ENCODE assay signal across 28 mouse cellular contexts in the genomic region with DNA sequence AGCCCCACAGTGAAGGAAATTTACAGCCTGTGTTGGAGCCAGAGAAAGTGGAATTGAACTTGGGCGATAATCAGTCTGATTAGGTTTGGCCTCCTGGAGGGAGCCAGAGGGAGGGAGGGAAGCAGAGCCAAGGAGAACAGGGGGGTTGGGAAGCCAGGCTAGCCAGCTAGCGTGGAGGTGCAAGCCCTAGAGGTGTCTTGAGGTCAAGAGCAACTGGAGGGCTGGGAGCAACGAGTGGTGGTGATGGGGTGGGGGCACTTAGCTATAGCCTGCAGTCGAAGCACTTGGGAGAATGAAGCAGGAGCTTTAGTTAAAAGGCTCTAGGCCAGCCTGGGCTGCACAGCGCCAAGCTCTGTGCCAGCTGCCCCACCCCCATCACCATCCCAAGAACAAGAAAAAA. TPM values are rescaled to one million over a fixed set of nuclear protein-coding genes. Genes with fewer than 3 reads are reported as not detected.
DNase-seq lines count a peak whose midpoint lies in the region; ATAC-seq and TF ChIP-seq lines count a peak whose summit lies in the region.
"Had no signal": no experiment of that assay in that cellular context is flagged by ENCODE, and none has a peak within 500 bp of the region (broad histone marks: within the 10 kb centered on the region; RNA-seq: fewer than 3 reads in every experiment).

No protein-coding gene starts in this region.

- TF ChIP-seq POLR2A in thymus, adult 2 months (IDR thresholded peaks at IDR 0.05; ENCODE audit: control insufficient read depth, extremely low read depth, insufficient read depth, low read length, poor library complexity), result no peak

- peak overlapping the region; percentile 18; the same call in 1 of the 2 replicates for H3K9ac ChIP-seq in hindbrain, embryonic 16.5 days (ENCODE audit: low read depth, low read length)
- H3K9ac ChIP-seq in neural tube, embryonic 12.5 days, result peak overlapping the region; percentile 42; the same call in 1 of the 2 replicates
- H3K9ac ChIP-seq: hindbrain, embryonic 15.5 days; intestine, embryonic 15.5 days; liver, postnatal 0 days had no signal

- H3K27me3 ChIP-seq in hindbrain, embryonic 16.5 days (replicated peaks; ENCODE audit: control insufficient read depth, insufficient read depth, low read length), result no peaks in the 10 kb centered on the region
- 0 out of 2 replicates have a peak, but pooled peaks cover 3% of the 10 kb centered on the region for H3K27me3 ChIP-seq in hindbrain, embryonic 10.5 days (ENCODE audit: insufficient read depth, poor library complexity, severe bottlenecking)
- 0 out of 2 replicates have a peak, but pooled peaks cover 3% of the 10 kb centered on the region for H3K27me3 ChIP-seq in neural tube, embryonic 12.5 days (replicated peaks)
- no peaks in the 10 kb centered on the region for H3K27me3 ChIP-seq in thymus, adult 2 months (ENCODE audit: control insufficient read depth, insufficient read depth, low read length)
- H3K27me3 ChIP-seq: hindbrain, embryonic 15.5 days; intestine, embryonic 15.5 days had no signal

- H3K4me3 ChIP-seq in hindbrain, embryonic 16.5 days (ENCODE audit: low read length), result no peak overlapping the region
- no peak overlapping the region for H3K4me3 ChIP-seq in hindbrain, embryonic 10.5 days
- no peak overlapping the region for H3K4me3 ChIP-seq in neural tube, embryonic 12.5 days
- no peak overlapping the region for H3K4me3 ChIP-seq in thymus, adult 2 months (ENCODE audit: control insufficient read depth, insufficient read depth, low read length)
- H3K4me3 ChIP-seq: heart, adult 2 months; hindbrain, embryonic 15.5 days; intestine, embryonic 15.5 days; midbrain, embryonic 10.5 days; myocyte had no signal

- H3K4me2 ChIP-seq in hindbrain, embryonic 16.5 days (ENCODE audit: low read length), result no peak overlapping the region
- H3K4me2 ChIP-seq in neural tube, embryonic 12.5 days (replicated peaks), result no peak overlapping the region; the same call in 1 of the 2 replicates
- H3K4me2 ChIP-seq: hindbrain, embryonic 15.5 days; intestine, embryonic 15.5 days; liver, embryonic 11.5 days had no signal

- 33% methylated on average over 5 of the region's 5 CpGs for WGBS in hindbrain, embryonic 16.5 days
- 27% methylated on average over 5 of the region's 5 CpGs for WGBS in hindbrain, embryonic 10.5 days
- WGBS in neural tube, embryonic 12.5 days, result 30% methylated on average over 5 of the region's 5 CpGs
- WGBS in thymus, adult 2 months, result 56% methylated on average over 5 of the region's 5 CpGs

- no peak for ATAC-seq in hindbrain, embryonic 16.5 days
- no peak for ATAC-seq in neural tube, embryonic 12.5 days (ENCODE audit: low FRiP score, low read depth)
- ATAC-seq: forebrain, embryonic 16.5 days; intestine, embryonic 15.5 days; liver, postnatal 0 days; lung, postnatal 0 days; midbrain, embryonic 16.5 days had no signal

- DNase-seq in hindbrain, embryonic 10.5 days (ENCODE audit: low spot score), result no peak
- no peak for DNase-seq in neural tube, embryonic 10.5 days (ENCODE audit: extremely low spot score, low spot score)
- peak; percentile 34 for DNase-seq in kidney, postnatal 10 days
- DNase-seq in thymus, adult 2 months, result no peak
- no peak for DNase-seq in urinary bladder, adult 2 months (ENCODE audit: low spot score)
- DNase-seq: adrenal gland, adult 8-10 months; cerebellum, adult 18-20 months; cerebellum, postnatal 25 days; embryo, embryonic 11 days; gastrocnemius, postnatal 36 days; heart, adult 2 months; liver, postnatal 0 days; thymus, postnatal 14 days had no signal

- no peaks in the 10 kb centered on the region; the same call in 1 of the 2 replicates for H3K9me3 ChIP-seq in hindbrain, embryonic 16.5 days (ENCODE audit: control insufficient read depth, low read length)
- H3K9me3 ChIP-seq in hindbrain, embryonic 10.5 days, result peaks cover 2% of the 10 kb centered on the region; the same call in 1 of the 2 replicates
- H3K9me3 ChIP-seq in neural tube, embryonic 12.5 days, result no peaks in the 10 kb centered on the region
- H3K9me3 ChIP-seq: G1E; hindbrain, embryonic 15.5 days; intestine, embryonic 15.5 days had no signal

- no peaks in the 10 kb centered on the region for H3K36me3 ChIP-seq in hindbrain, embryonic 16.5 days (ENCODE audit: control insufficient read depth, insufficient read depth, low read length)
- no peaks in the 10 kb centered on the region for H3K36me3 ChIP-seq in hindbrain, embryonic 10.5 days
- no peaks in the 10 kb centered on the region for H3K36me3 ChIP-seq in neural tube, embryonic 12.5 days
- no peaks in the 10 kb centered on the region for H3K36me3 ChIP-seq in thymus, adult 2 months (ENCODE audit: control insufficient read depth, insufficient read depth, low read length)
- H3K36me3 ChIP-seq: G1E; hindbrain, embryonic 15.5 days; intestine, embryonic 15.5 days; midbrain, embryonic 10.5 days had no signal

- TF ChIP-seq CTCF in thymus, adult 2 months (IDR thresholded peaks at IDR 0.05; ENCODE audit: borderline replicate concordance, control insufficient read depth, extremely low read depth, insufficient read depth, low read length, poor library complexity), result no peak

- H3K4me1 ChIP-seq in hindbrain, embryonic 16.5 days (ENCODE audit: control insufficient read depth, insufficient read depth, low read depth, low read length), result no peaks in the 10 kb centered on the region; the same call in none of the 2 replicates
- H3K4me1 ChIP-seq in hindbrain, embryonic 10.5 days (replicated peaks), result no peaks in the 10 kb centered on the region
- H3K4me1 ChIP-seq in neural tube, embryonic 12.5 days, result 0 out of 2 replicates have a peak, but pooled peaks cover 4% of the 10 kb centered on the region
- no peaks in the 10 kb centered on the region for H3K4me1 ChIP-seq in thymus, adult 2 months (replicated peaks; ENCODE audit: control insufficient read depth, insufficient read depth, low read length)
- H3K4me1 ChIP-seq: midbrain, embryonic 10.5 days had no signal

- no peak overlapping the region for H3K27ac ChIP-seq in hindbrain, embryonic 16.5 days (ENCODE audit: low read depth, low read length)
- no peak overlapping the region for H3K27ac ChIP-seq in hindbrain, embryonic 10.5 days
- no peak overlapping the region for H3K27ac ChIP-seq in neural tube, embryonic 12.5 days
- no peak overlapping the region for H3K27ac ChIP-seq in thymus, adult 2 months (ENCODE audit: control insufficient read depth, insufficient read depth, low read length)
- H3K27ac ChIP-seq: heart, adult 2 months; intestine, embryonic 15.5 days; macrophage; midbrain, embryonic 10.5 days had no signal

RNA-seq across cellular contexts. Expression of gene Trim56, which starts 13.3 kb away (rescaled TPM):
- polyA plus RNA-seq in hindbrain, embryonic 16.5 days (2015; fragmentation: Nextera tagmentation; extraction: Ambion mirVana), result 1.8 and 2.3 TPM in 2 replicates
- 5.2 and 5.4 TPM in 2 replicates for polyA plus RNA-seq in hindbrain, embryonic 10.5 days (2016; fragmentation: Nextera tagmentation; extraction: Ambion mirVana)
- 4.3 and 5.3 TPM in 2 replicates for polyA plus RNA-seq in neural tube, embryonic 12.5 days (2016; fragmentation: Nextera tagmentation; extraction: Ambion mirVana)
- polyA plus RNA-seq in thymus, adult 2 months (2012; rRNA removed), result 49.3 and 55.8 TPM in 2 replicates
- polyA plus RNA-seq in urinary bladder, adult 2 months (2012; rRNA removed), result 5.7 and 11.9 TPM in 2 replicates

RNA-seq across cellular contexts. Expression of gene Muc3, which starts 19.8 kb away (rescaled TPM):
- polyA plus RNA-seq in hindbrain, embryonic 16.5 days (2015; fragmentation: Nextera tagmentation; extraction: Ambion mirVana), result not detected in 2 replicates
- not detected in 2 replicates for polyA plus RNA-seq in hindbrain, embryonic 10.5 days (2016; fragmentation: Nextera tagmentation; extraction: Ambion mirVana)
- not detected in 2 replicates for polyA plus RNA-seq in neural tube, embryonic 12.5 days (2016; fragmentation: Nextera tagmentation; extraction: Ambion mirVana)
- polyA plus RNA-seq in thymus, adult 2 months (2012; rRNA removed), result 0.52 and 0.86 TPM in 2 replicates
- polyA plus RNA-seq in urinary bladder, adult 2 months (2012; rRNA removed), result not detected in 2 replicates
- polyA plus RNA-seq: forebrain, embryonic 16.5 days; G1E; heart, adult 2 months; heart, embryonic 14.5 days; hindbrain, embryonic 15.5 days; limb, embryonic 11.5 days; liver, embryonic 11.5 days; liver, postnatal 0 days; lung, postnatal 0 days; macrophage; midbrain, embryonic 10.5 days; midbrain, embryonic 16.5 days; myocyte; spleen, adult 2 months had no signal

RNA-seq across cellular contexts. Expression of gene Serpine1, which starts 57.2 kb away (rescaled TPM):
- polyA plus RNA-seq in hindbrain, embryonic 16.5 days (2015; fragmentation: Nextera tagmentation; extraction: Ambion mirVana), result 0.14 TPM in 1 of 2 replicates, not detected in the other
- not detected in 2 replicates for polyA plus RNA-seq in hindbrain, embryonic 10.5 days (2016; fragmentation: Nextera tagmentation; extraction: Ambion mirVana)
- 0.11 and 0.23 TPM in 2 replicates for polyA plus RNA-seq in neural tube, embryonic 12.5 days (2016; fragmentation: Nextera tagmentation; extraction: Ambion mirVana)
- 3.1 and 4.1 TPM in 2 replicates for polyA plus RNA-seq in thymus, adult 2 months (2012; rRNA removed)
- polyA plus RNA-seq in urinary bladder, adult 2 months (2012; rRNA removed), result 6.2 and 8.3 TPM in 2 replicates
